Mouse (Mus musculus): ENCODE data around the gene Smap2. TPM values are rescaled to one million over a fixed set of nuclear protein-coding genes. Genes with fewer than 3 reads are reported as not detected.

The Smap2 gene
- polyA plus RNA-seq, 1 experiment, result not detected

DNA sequence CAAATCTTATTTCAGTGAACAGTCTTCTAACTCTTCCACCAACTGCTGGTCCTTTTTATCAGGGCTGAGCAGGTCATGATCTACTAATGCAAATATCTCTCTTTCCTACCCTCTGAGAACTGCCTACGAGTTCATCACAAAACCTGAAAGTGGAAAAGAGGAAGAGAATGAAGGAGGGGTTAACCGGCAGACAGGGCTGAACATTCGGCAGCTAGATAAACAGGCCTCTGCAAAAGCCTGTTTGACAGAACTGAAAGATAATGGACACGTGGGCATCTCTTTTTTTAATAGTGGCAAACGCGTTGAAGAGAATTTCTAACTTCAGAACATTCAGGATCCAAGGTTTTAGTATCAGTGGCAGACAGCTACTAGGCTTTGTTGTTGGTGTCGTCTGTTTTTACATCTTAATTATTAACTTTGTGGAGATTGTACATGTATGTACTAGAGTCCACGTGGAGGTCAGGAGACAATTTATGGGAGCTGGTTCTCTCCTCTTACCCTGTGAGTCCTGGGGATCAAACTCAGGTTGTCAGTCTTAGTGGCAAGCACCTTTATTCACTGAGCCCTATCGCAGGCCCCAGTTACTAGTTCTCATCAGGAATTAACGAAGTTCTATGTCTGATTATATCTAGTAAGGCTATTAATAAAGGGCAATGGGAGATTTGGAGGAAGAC lies 2.3 kb downstream of the Smap2 start:
- Histone ChIP-seq H3K4me1 (ENCODE audit: control insufficient read depth, insufficient read depth, low read length) (peaks cover 8% of the 10 kb centered on the region), H3K27ac (ENCODE audit: insufficient read depth, low read depth, low read length) (no peak overlapping the region), H3K4me3 (ENCODE audit: insufficient read depth, low read depth, low read length) (no peak overlapping the region)
- 55% methylated on average over 10 of the region's 10 CpGs for WGBS
- no peak for TF ChIP-seq CTCF (IDR thresholded peaks at IDR 0.05; ENCODE audit: insufficient read depth, low read depth, low read length)
- TF ChIP-seq POLR2A (IDR thresholded peaks at IDR 0.05; ENCODE audit: insufficient read depth, low read depth, low read length), result no peak

- 81% methylated on average over 11 of the region's 11 CpGs for WGBS
- Histone ChIP-seq H3K4me1 (ENCODE audit: control insufficient read depth, insufficient read depth, low read length) (peaks cover 10% of the 10 kb centered on the region), H3K4me3 (ENCODE audit: insufficient read depth, low read depth, low read length) (no peak overlapping the region), H3K27ac (ENCODE audit: insufficient read depth, low read depth, low read length) (no peak overlapping the region)
- TF ChIP-seq CTCF (IDR thresholded peaks at IDR 0.05; ENCODE audit: insufficient read depth, low read depth, low read length) (no peak), POLR2A (IDR thresholded peaks at IDR 0.05; ENCODE audit: insufficient read depth, low read depth, low read length) (no peak)
These were observed 6.1 kb downstream of the Smap2 start for GRCm38 (mm10) chr4:121010770-121011549.

- TF ChIP-seq POLR2A (IDR thresholded peaks at IDR 0.05; ENCODE audit: insufficient read depth, low read depth, low read length) (no peak), CTCF (IDR thresholded peaks at IDR 0.05; ENCODE audit: insufficient read depth, low read depth, low read length) (no peak)
- Histone ChIP-seq H3K27ac (ENCODE audit: insufficient read depth, low read depth, low read length) (0 out of 2 replicates have a peak overlapping the region, but pooled peaks have one; percentile 30), H3K4me1 (ENCODE audit: control insufficient read depth, insufficient read depth, low read length) (peaks cover 17% of the 10 kb centered on the region), H3K4me3 (ENCODE audit: insufficient read depth, low read depth, low read length) (no peak overlapping the region)
- 53% methylated on average over 5 of the region's 5 CpGs for WGBS
These were observed 7.9 kb downstream of the Smap2 start for GRCm38 (mm10) chr4:121009151-121009550.

- peaks cover 19% of the 10 kb centered on the region for H3K4me1 ChIP-seq (ENCODE audit: control insufficient read depth, insufficient read depth, low read length)
- no peak overlapping the region for H3K4me3 ChIP-seq (ENCODE audit: insufficient read depth, low read depth, low read length)
- WGBS, result 77% methylated on average over 3 of the region's 3 CpGs
- TF ChIP-seq CTCF (IDR thresholded peaks at IDR 0.05; ENCODE audit: insufficient read depth, low read depth, low read length) (no peak), POLR2A (IDR thresholded peaks at IDR 0.05; ENCODE audit: insufficient read depth, low read depth, low read length) (no peak)
- H3K27ac ChIP-seq (ENCODE audit: insufficient read depth, low read depth, low read length), result no peak overlapping the region
These were observed 8.8 kb downstream of the Smap2 start for GRCm38 (mm10) chr4:121008071-121008745.

GRCm38 (mm10) chr4:121007006-121007405 lies 10.0 kb downstream of the Smap2 start:
- TF ChIP-seq CTCF (IDR thresholded peaks at IDR 0.05; ENCODE audit: insufficient read depth, low read depth, low read length), result no peak
- TF ChIP-seq POLR2A (IDR thresholded peaks at IDR 0.05; ENCODE audit: insufficient read depth, low read depth, low read length), result no peak
- H3K4me1 ChIP-seq (ENCODE audit: control insufficient read depth, insufficient read depth, low read length), result peaks cover 22% of the 10 kb centered on the region
- H3K4me3 ChIP-seq (ENCODE audit: insufficient read depth, low read depth, low read length), result no peak overlapping the region
- H3K27ac ChIP-seq (ENCODE audit: insufficient read depth, low read depth, low read length), result no peak overlapping the region

- 74% methylated on average over 4 of the region's 4 CpGs for WGBS
- no peak for TF ChIP-seq CTCF (IDR thresholded peaks at IDR 0.05; ENCODE audit: insufficient read depth, low read depth, low read length)
- TF ChIP-seq POLR2A (IDR thresholded peaks at IDR 0.05; ENCODE audit: insufficient read depth, low read depth, low read length), result no peak
- peaks cover 18% of the 10 kb centered on the region for H3K4me1 ChIP-seq (ENCODE audit: control insufficient read depth, insufficient read depth, low read length)
- no peak overlapping the region for H3K4me3 ChIP-seq (ENCODE audit: insufficient read depth, low read depth, low read length)
- 0 out of 2 replicates have a peak overlapping the region, but pooled peaks have one; percentile 0 for H3K27ac ChIP-seq (ENCODE audit: insufficient read depth, low read depth, low read length)
These were observed 12.4 kb downstream of the Smap2 start for GRCm38 (mm10) chr4:121004679-121005078.

DNA sequence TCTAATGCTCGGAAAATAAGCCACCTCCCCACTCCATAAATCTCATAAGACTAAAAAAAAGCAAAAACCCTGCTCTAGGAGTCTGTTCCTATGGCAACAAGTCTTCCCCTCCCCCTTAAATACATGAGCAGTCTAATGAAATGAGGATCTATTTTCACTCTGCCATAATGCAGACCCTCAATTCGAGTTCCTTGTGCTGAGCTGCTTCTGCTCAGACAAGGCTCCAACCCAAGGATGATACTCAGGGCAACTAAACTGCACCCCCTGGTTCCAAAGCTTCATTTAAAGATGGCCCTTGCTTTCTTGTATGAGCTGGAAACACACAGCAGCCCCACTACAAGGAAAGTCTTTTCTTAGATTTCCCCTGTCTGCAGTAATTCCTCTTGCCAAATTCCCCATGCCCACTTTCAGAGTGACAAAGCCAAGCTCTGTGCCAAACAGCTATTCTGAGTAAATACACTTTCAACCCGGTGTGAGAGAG lies 13.4 kb downstream of the Smap2 start:
- Histone ChIP-seq H3K4me1 (ENCODE audit: control insufficient read depth, insufficient read depth, low read length) (peaks cover 16% of the 10 kb centered on the region), H3K4me3 (ENCODE audit: insufficient read depth, low read depth, low read length) (no peak overlapping the region), H3K27ac (ENCODE audit: insufficient read depth, low read depth, low read length) (peak overlapping the region; percentile 94)
- TF ChIP-seq CTCF (IDR thresholded peaks at IDR 0.05; ENCODE audit: insufficient read depth, low read depth, low read length) (no peak), POLR2A (IDR thresholded peaks at IDR 0.05; ENCODE audit: insufficient read depth, low read depth, low read length) (no peak)
- WGBS, result 5% methylated on average over 3 of the region's 3 CpGs

GRCm38 (mm10) chr4:121002400-121003171 lies 14.5 kb downstream of the Smap2 start:
- TF ChIP-seq CTCF (IDR thresholded peaks at IDR 0.05; ENCODE audit: insufficient read depth, low read depth, low read length), result no peak
- TF ChIP-seq POLR2A (IDR thresholded peaks at IDR 0.05; ENCODE audit: insufficient read depth, low read depth, low read length), result no peak
- WGBS, result 27% methylated on average over 8 of the region's 8 CpGs
- no peak overlapping the region for H3K4me3 ChIP-seq (ENCODE audit: insufficient read depth, low read depth, low read length)

More at GRCm38 (mm10) chr4:121002400-121003171, 14.5 kb downstream of the Smap2 start:
- peaks cover 16% of the 10 kb centered on the region for H3K4me1 ChIP-seq (ENCODE audit: control insufficient read depth, insufficient read depth, low read length)
- H3K27ac ChIP-seq (ENCODE audit: insufficient read depth, low read depth, low read length), result peak overlapping the region; percentile 78
